Mouse (Mus musculus): ENCODE measurements around the gene Olfr1279.

- no peak for TF ChIP-seq CTCF (IDR thresholded peaks at IDR 0.05; ENCODE audit: low read depth, low read length)
- no peak for TF ChIP-seq POLR2A (IDR thresholded peaks at IDR 0.05; ENCODE audit: insufficient read depth, low read length)
Observed at GRCm38 (mm10) chr2:111313717-111314116, 13.3 kb downstream of the Olfr1279 start, which contains the start of gene Olfr1280.

Measured in ES-Bruce4 (cell line).